7 mouse cellular contexts compared by ENCODE assay signal in genomic region chr8:105757796-105758276, GRCm38 (mm10). TPM values are rescaled to one million over a fixed set of nuclear protein-coding genes. Genes with fewer than 3 reads are reported as not detected.
DNase-seq lines count a peak whose midpoint lies in the region; ATAC-seq lines count a peak whose summit lies in the region.

No protein-coding gene starts in this region.

- under 1% methylated on average over 12 of the region's 12 CpGs for WGBS in neural tube, embryonic 11.5 days
- WGBS in embryonic facial prominence, embryonic 14.5 days = 2% methylated on average over 12 of the region's 12 CpGs
- 3% methylated on average over 12 of the region's 12 CpGs for WGBS in limb, embryonic 11.5 days
- WGBS in stomach, embryonic 14.5 days = 2% methylated on average over 12 of the region's 12 CpGs

- no peaks in the 10 kb centered on the region for H3K27me3 ChIP-seq in neural tube, embryonic 11.5 days (ENCODE audit: control insufficient read depth, insufficient read depth, low read length)
- no peaks in the 10 kb centered on the region for H3K27me3 ChIP-seq in embryonic facial prominence, embryonic 14.5 days (replicated peaks; ENCODE audit: control insufficient read depth, insufficient read depth, low read length)
- no peaks in the 10 kb centered on the region for H3K27me3 ChIP-seq in limb, embryonic 11.5 days (ENCODE audit: control insufficient read depth, insufficient read depth, low read length)
- H3K27me3 ChIP-seq in stomach, embryonic 14.5 days (ENCODE audit: control insufficient read depth, insufficient read depth, low read length) = no peaks in the 10 kb centered on the region

- H3K27ac ChIP-seq in neural tube, embryonic 11.5 days (ENCODE audit: low read depth, low read length) = peak overlapping the region; percentile 73; the same call in 1 of the 2 replicates
- H3K27ac ChIP-seq in embryonic facial prominence, embryonic 14.5 days (replicated peaks; ENCODE audit: low read depth, low read length) = peak overlapping the region; percentile 76
- no peak overlapping the region for H3K27ac ChIP-seq in limb, embryonic 11.5 days (replicated peaks; ENCODE audit: low read depth, low read length)
- peak overlapping the region; percentile 76; the same call in 1 of the 2 replicates for H3K27ac ChIP-seq in stomach, embryonic 14.5 days (ENCODE audit: low read length)

- peak overlapping the region; percentile 84 for H3K9ac ChIP-seq in neural tube, embryonic 11.5 days (ENCODE audit: low read length)
- H3K9ac ChIP-seq in embryonic facial prominence, embryonic 14.5 days (ENCODE audit: low read depth, low read length) = peak overlapping the region; percentile 82
- peak overlapping the region; percentile 78 for H3K9ac ChIP-seq in limb, embryonic 11.5 days (ENCODE audit: low read length)
- H3K9ac ChIP-seq in stomach, embryonic 14.5 days (replicated peaks; ENCODE audit: low read depth, low read length) = peak overlapping the region; percentile 73

- no peak for ATAC-seq in neural tube, embryonic 11.5 days (ENCODE audit: insufficient read depth, low FRiP score, low TSS enrichment)
- ATAC-seq in embryonic facial prominence, embryonic 14.5 days (ENCODE audit: low read depth) = no peak
- ATAC-seq in limb, embryonic 11.5 days (ENCODE audit: insufficient number of reproducible peaks, low FRiP score, low TSS enrichment, low read depth) = peak; percentile 53; the same call in 1 of the 2 replicates
- ATAC-seq in stomach, embryonic 14.5 days (ENCODE audit: insufficient number of reproducible peaks, insufficient read depth, low FRiP score, low read depth) = peak; percentile 29; the same call in 1 of the 2 replicates

- H3K36me3 ChIP-seq in neural tube, embryonic 11.5 days (ENCODE audit: control insufficient read depth, insufficient read depth, low read length) = no peaks in the 10 kb centered on the region
- no peaks in the 10 kb centered on the region for H3K36me3 ChIP-seq in embryonic facial prominence, embryonic 14.5 days (ENCODE audit: control insufficient read depth, insufficient read depth, low read length)
- no peaks in the 10 kb centered on the region for H3K36me3 ChIP-seq in limb, embryonic 11.5 days (ENCODE audit: control insufficient read depth, insufficient read depth, low read length)
- no peaks in the 10 kb centered on the region for H3K36me3 ChIP-seq in stomach, embryonic 14.5 days (ENCODE audit: control insufficient read depth, insufficient read depth, low read length)

- peak overlapping the region; percentile 92 for H3K4me3 ChIP-seq in neural tube, embryonic 11.5 days (ENCODE audit: low read depth, low read length)
- H3K4me3 ChIP-seq in embryonic facial prominence, embryonic 14.5 days (ENCODE audit: low read depth, low read length) = peak overlapping the region; percentile 70
- H3K4me3 ChIP-seq in limb, embryonic 11.5 days (ENCODE audit: low read depth, low read length) = peak overlapping the region; percentile 79
- peak overlapping the region; percentile 98 for H3K4me3 ChIP-seq in stomach, embryonic 14.5 days (ENCODE audit: low read depth, low read length)

- H3K4me2 ChIP-seq in neural tube, embryonic 11.5 days (ENCODE audit: low read depth) = peak overlapping the region; percentile 74
- peak overlapping the region; percentile 85 for H3K4me2 ChIP-seq in embryonic facial prominence, embryonic 14.5 days (ENCODE audit: low read depth, low read length)
- peak overlapping the region; percentile 59 for H3K4me2 ChIP-seq in limb, embryonic 11.5 days (ENCODE audit: low read depth, severe bottlenecking)
- H3K4me2 ChIP-seq in stomach, embryonic 14.5 days (replicated peaks; ENCODE audit: low read depth, low read length) = peak overlapping the region; percentile 82

- H3K9me3 ChIP-seq in neural tube, embryonic 11.5 days (ENCODE audit: control insufficient read depth, low read length) = no peaks in the 10 kb centered on the region
- H3K9me3 ChIP-seq in embryonic facial prominence, embryonic 14.5 days (ENCODE audit: control insufficient read depth, low read length) = no peaks in the 10 kb centered on the region
- H3K9me3 ChIP-seq in limb, embryonic 11.5 days (ENCODE audit: control insufficient read depth, low read length) = no peaks in the 10 kb centered on the region
- H3K9me3 ChIP-seq in stomach, embryonic 14.5 days (ENCODE audit: control insufficient read depth, low read depth, low read length) = no peaks in the 10 kb centered on the region

- no peak for DNase-seq in neural tube, embryonic 11.5 days (ENCODE audit: low spot score)
- DNase-seq in neural tube, embryonic 10.5 days (ENCODE audit: extremely low spot score, low spot score) = no peak
- DNase-seq in embryonic facial prominence, embryonic 14.5 days (ENCODE audit: low spot score) = no peak
- no peak for DNase-seq in limb, embryonic 11.5 days (ENCODE audit: low spot score)
- DNase-seq in B cell, adult 2 months = no peak
- DNase-seq in thymus, postnatal 25 days = no peak

- 0 out of 2 replicates have a peak, but pooled peaks cover 3% of the 10 kb centered on the region for H3K4me1 ChIP-seq in neural tube, embryonic 11.5 days (ENCODE audit: control insufficient read depth, insufficient read depth, low read length)
- peaks cover 9% of the 10 kb centered on the region for H3K4me1 ChIP-seq in embryonic facial prominence, embryonic 14.5 days (ENCODE audit: control insufficient read depth, insufficient read depth, low read length)
- H3K4me1 ChIP-seq in limb, embryonic 11.5 days (ENCODE audit: control insufficient read depth, insufficient read depth, low read length) = no peaks in the 10 kb centered on the region; the same call in 1 of the 2 replicates
- peaks cover 8% of the 10 kb centered on the region; the same call in 1 of the 2 replicates for H3K4me1 ChIP-seq in stomach, embryonic 14.5 days (ENCODE audit: control insufficient read depth, insufficient read depth, low read length)

RNA-seq across cellular contexts. Expression of gene Gfod2, which starts 0.6 kb away (rescaled TPM):
- 35.5 and 42.0 TPM in 2 replicates for polyA plus RNA-seq in neural tube, embryonic 11.5 days (2014; fragmentation: Nextera tagmentation; extraction: Ambion mirVana)
- polyA plus RNA-seq in embryonic facial prominence, embryonic 14.5 days (2014; fragmentation: Nextera tagmentation; extraction: Ambion mirVana) = 14.7 and 15.1 TPM in 2 replicates
- 22.8 and 25.8 TPM in 2 replicates for polyA plus RNA-seq in limb, embryonic 11.5 days (2014; fragmentation: Nextera tagmentation; extraction: Ambion mirVana)
- 14.4 and 14.5 TPM in 2 replicates for polyA plus RNA-seq in stomach, embryonic 14.5 days (2014; fragmentation: Nextera tagmentation; extraction: Ambion mirVana)

RNA-seq across cellular contexts. Expression of gene Enkd1, which starts 49.8 kb away (rescaled TPM):
- polyA plus RNA-seq in neural tube, embryonic 11.5 days (2014; fragmentation: Nextera tagmentation; extraction: Ambion mirVana) = 27.6 and 27.8 TPM in 2 replicates
- polyA plus RNA-seq in embryonic facial prominence, embryonic 14.5 days (2014; fragmentation: Nextera tagmentation; extraction: Ambion mirVana) = 20.7 and 20.8 TPM in 2 replicates
- polyA plus RNA-seq in limb, embryonic 11.5 days (2014; fragmentation: Nextera tagmentation; extraction: Ambion mirVana) = 42.3 and 44.3 TPM in 2 replicates
- polyA plus RNA-seq in stomach, embryonic 14.5 days (2014; fragmentation: Nextera tagmentation; extraction: Ambion mirVana) = 22.5 and 26.5 TPM in 2 replicates

RNA-seq across cellular contexts. Expression of gene 4933405L10Rik, which starts 50.4 kb away (rescaled TPM):
- polyA plus RNA-seq in neural tube, embryonic 11.5 days (2014; fragmentation: Nextera tagmentation; extraction: Ambion mirVana) = 0.20 TPM in 1 of 2 replicates, not detected in the other
- polyA plus RNA-seq in embryonic facial prominence, embryonic 14.5 days (2014; fragmentation: Nextera tagmentation; extraction: Ambion mirVana) = 0.42 TPM in 1 of 2 replicates, not detected in the other
- 0.12 TPM in 1 of 2 replicates, not detected in the other for polyA plus RNA-seq in limb, embryonic 11.5 days (2014; fragmentation: Nextera tagmentation; extraction: Ambion mirVana)
- not detected in 2 replicates for polyA plus RNA-seq in stomach, embryonic 14.5 days (2014; fragmentation: Nextera tagmentation; extraction: Ambion mirVana)

RNA-seq across cellular contexts. Expression of gene Pard6a, which starts 56.9 kb away (rescaled TPM):
- polyA plus RNA-seq in neural tube, embryonic 11.5 days (2014; fragmentation: Nextera tagmentation; extraction: Ambion mirVana) = 23.1 and 24.1 TPM in 2 replicates
- polyA plus RNA-seq in embryonic facial prominence, embryonic 14.5 days (2014; fragmentation: Nextera tagmentation; extraction: Ambion mirVana) = 17.8 and 18.4 TPM in 2 replicates
- polyA plus RNA-seq in limb, embryonic 11.5 days (2014; fragmentation: Nextera tagmentation; extraction: Ambion mirVana) = 14.6 TPM in 2 replicates
- 15.9 and 18.0 TPM in 2 replicates for polyA plus RNA-seq in stomach, embryonic 14.5 days (2014; fragmentation: Nextera tagmentation; extraction: Ambion mirVana)

RNA-seq across cellular contexts. Expression of gene Acd, which starts 56.9 kb away (rescaled TPM):
- polyA plus RNA-seq in neural tube, embryonic 11.5 days (2014; fragmentation: Nextera tagmentation; extraction: Ambion mirVana) = 74.3 and 76.7 TPM in 2 replicates
- polyA plus RNA-seq in embryonic facial prominence, embryonic 14.5 days (2014; fragmentation: Nextera tagmentation; extraction: Ambion mirVana) = 56.4 and 58.7 TPM in 2 replicates
- polyA plus RNA-seq in limb, embryonic 11.5 days (2014; fragmentation: Nextera tagmentation; extraction: Ambion mirVana) = 68.9 and 71.5 TPM in 2 replicates
- polyA plus RNA-seq in stomach, embryonic 14.5 days (2014; fragmentation: Nextera tagmentation; extraction: Ambion mirVana) = 59.0 and 63.5 TPM in 2 replicates

Comparison
In these comparisons a context has a peak if more than half of its experiments do, and no peak if none do; other contexts are left out.
1. ATAC-seq: peak in limb, embryonic 11.5 days (single experiment) and stomach, embryonic 14.5 days (single experiment); none in neural tube, embryonic 11.5 days (single experiment) and embryonic facial prominence, embryonic 14.5 days (single experiment).
2. Peak in every context shown above with its lines, with median percentiles within 50 percentile points of each other: H3K4me2 ChIP-seq, H3K4me3 ChIP-seq and H3K9ac ChIP-seq.